Mouse (Mus musculus): ENCODE results near the gene Vsig1. TPM values are rescaled to one million over a fixed set of nuclear protein-coding genes. Genes with fewer than 3 reads are reported as not detected.

The Vsig1 gene
- polyA plus RNA-seq (2014; fragmentation: Nextera tagmentation; extraction: Ambion mirVana), result not detected in 2 replicates

GRCm38 (mm10) chrX:140907360-140907759 lies at the start of gene Vsig1:
TSS of gene Vsig1 (plus strand) at chrX:140907608.
- Histone ChIP-seq H3K27ac (replicated peaks in 1 of 2; ENCODE audit: control insufficient read depth in 1 of 2, insufficient read depth in 1 of 2, low read depth in 2 of 2, low read length in 2 of 2) (no peak within 1 kb of the TSS), H3K4me3 (ENCODE audit: control insufficient read depth in 1 of 2, insufficient read depth in 1 of 2, low read depth in 1 of 2, low read length in 2 of 2) (no peak within 1 kb of the TSS), H3K9me3 (ENCODE audit: control insufficient read depth, low read length) (no peaks in the 10 kb centered on the region), H3K9ac (ENCODE audit: low read length) (no peak within 1 kb of the TSS), H3K4me2 (ENCODE audit: low read length) (no peak within 1 kb of the TSS), H3K4me1 (ENCODE audit: control insufficient read depth in 2 of 2, insufficient read depth in 2 of 2, low read length in 2 of 2) (no peaks in the 10 kb centered on the region), H3K27me3 (ENCODE audit: control insufficient read depth, insufficient read depth, low read length) (peaks cover 4% of the 10 kb centered on the region; the same call in 1 of the 2 replicates), H3K36me3 (ENCODE audit: control insufficient read depth, insufficient read depth, low read length) (no peaks in the 10 kb centered on the region)
- ATAC-seq (ENCODE audit: insufficient number of reproducible peaks, insufficient read depth, low FRiP score, low read depth), result no peak
- 68% methylated on average over 7 of the region's 7 CpGs for WGBS

DNA sequence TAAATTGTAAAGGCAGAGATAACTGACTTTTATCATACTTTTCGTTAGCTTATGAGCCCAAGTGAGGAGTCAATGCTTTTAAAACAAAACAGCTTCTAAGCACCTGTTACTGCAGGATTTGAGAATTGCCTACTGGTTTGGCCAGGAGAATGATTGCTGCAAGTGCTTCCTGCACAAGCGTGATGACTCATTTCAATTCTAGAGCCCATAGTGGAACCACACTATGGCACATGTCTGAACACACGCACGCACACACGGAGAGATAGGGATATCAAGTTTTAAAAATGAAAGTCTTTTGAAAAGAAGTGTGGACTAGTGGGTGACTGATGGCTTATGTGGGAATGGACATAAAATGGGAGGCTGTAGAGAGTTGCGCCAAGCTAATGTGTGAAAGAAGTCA lies 44.6 kb upstream of the Vsig1 start:
- ATAC-seq (ENCODE audit: insufficient number of reproducible peaks, insufficient read depth, low FRiP score, low read depth), result no peak
- no peaks in the 10 kb centered on the region for H3K9me3 ChIP-seq (ENCODE audit: control insufficient read depth, low read length)
- H3K36me3 ChIP-seq (ENCODE audit: control insufficient read depth, insufficient read depth, low read length), result no peaks in the 10 kb centered on the region
- H3K27me3 ChIP-seq (ENCODE audit: control insufficient read depth, insufficient read depth, low read length), result peaks cover 3% of the 10 kb centered on the region; the same call in 1 of the 2 replicates
- no peaks in the 10 kb centered on the region for H3K4me1 ChIP-seq (ENCODE audit: control insufficient read depth in 2 of 2, insufficient read depth in 2 of 2, low read length in 2 of 2)
- WGBS, result 80% methylated on average over 6 of the region's 6 CpGs
- no peak overlapping the region for H3K4me3 ChIP-seq (ENCODE audit: control insufficient read depth in 1 of 2, insufficient read depth in 1 of 2, low read depth in 1 of 2, low read length in 2 of 2)
- H3K4me2 ChIP-seq (ENCODE audit: low read length), result no peak overlapping the region
- H3K9ac ChIP-seq (ENCODE audit: low read length), result no peak overlapping the region
- no peak overlapping the region for H3K27ac ChIP-seq (replicated peaks in 1 of 2; ENCODE audit: control insufficient read depth in 1 of 2, insufficient read depth in 1 of 2, low read depth in 2 of 2, low read length in 2 of 2)

GRCm38 (mm10) chrX:140863431-140863830 lies 44.0 kb upstream of the Vsig1 start:
- Histone ChIP-seq H3K36me3 (ENCODE audit: control insufficient read depth, insufficient read depth, low read length) (no peaks in the 10 kb centered on the region), H3K9me3 (ENCODE audit: control insufficient read depth, low read length) (no peaks in the 10 kb centered on the region), H3K4me3 (ENCODE audit: control insufficient read depth in 1 of 2, insufficient read depth in 1 of 2, low read depth in 1 of 2, low read length in 2 of 2) (no peak overlapping the region), H3K27me3 (ENCODE audit: control insufficient read depth, insufficient read depth, low read length) (peaks cover 3% of the 10 kb centered on the region; the same call in 1 of the 2 replicates), H3K27ac (replicated peaks in 1 of 2; ENCODE audit: control insufficient read depth in 1 of 2, insufficient read depth in 1 of 2, low read depth in 2 of 2, low read length in 2 of 2) (no peak overlapping the region), H3K4me2 (ENCODE audit: low read length) (no peak overlapping the region), H3K4me1 (ENCODE audit: control insufficient read depth in 2 of 2, insufficient read depth in 2 of 2, low read length in 2 of 2) (no peaks in the 10 kb centered on the region), H3K9ac (ENCODE audit: low read length) (no peak overlapping the region)
- 75% methylated on average over 4 of the region's 4 CpGs for WGBS
- no peak for ATAC-seq (ENCODE audit: insufficient number of reproducible peaks, insufficient read depth, low FRiP score, low read depth)

GRCm38 (mm10) chrX:140887193-140887592 lies 20.2 kb upstream of the Vsig1 start:
- no peak for ATAC-seq (ENCODE audit: insufficient number of reproducible peaks, insufficient read depth, low FRiP score, low read depth)
- Histone ChIP-seq H3K4me2 (ENCODE audit: low read length) (no peak overlapping the region), H3K9me3 (ENCODE audit: control insufficient read depth, low read length) (no peaks in the 10 kb centered on the region), H3K36me3 (ENCODE audit: control insufficient read depth, insufficient read depth, low read length) (no peaks in the 10 kb centered on the region), H3K4me1 (ENCODE audit: control insufficient read depth in 2 of 2, insufficient read depth in 2 of 2, low read length in 2 of 2) (no peaks in the 10 kb centered on the region; a peak in 1 of 4 replicates), H3K9ac (ENCODE audit: low read length) (no peak overlapping the region), H3K27me3 (ENCODE audit: control insufficient read depth, insufficient read depth, low read length) (no peaks in the 10 kb centered on the region), H3K4me3 (ENCODE audit: control insufficient read depth in 1 of 2, insufficient read depth in 1 of 2, low read depth in 1 of 2, low read length in 2 of 2) (no peak overlapping the region), H3K27ac (replicated peaks in 1 of 2; ENCODE audit: control insufficient read depth in 1 of 2, insufficient read depth in 1 of 2, low read depth in 2 of 2, low read length in 2 of 2) (no peak overlapping the region)
- 70% methylated on average over 2 of the region's 2 CpGs for WGBS

GRCm38 (mm10) chrX:140891796-140892195 lies 15.6 kb upstream of the Vsig1 start:
- Histone ChIP-seq H3K4me3 (ENCODE audit: control insufficient read depth in 1 of 2, insufficient read depth in 1 of 2, low read depth in 1 of 2, low read length in 2 of 2) (no peak overlapping the region), H3K36me3 (ENCODE audit: control insufficient read depth, insufficient read depth, low read length) (no peaks in the 10 kb centered on the region), H3K27ac (replicated peaks in 1 of 2; ENCODE audit: control insufficient read depth in 1 of 2, insufficient read depth in 1 of 2, low read depth in 2 of 2, low read length in 2 of 2) (no peak overlapping the region), H3K9ac (ENCODE audit: low read length) (no peak overlapping the region), H3K4me2 (ENCODE audit: low read length) (no peak overlapping the region), H3K4me1 (ENCODE audit: control insufficient read depth in 2 of 2, insufficient read depth in 2 of 2, low read length in 2 of 2) (no peaks in the 10 kb centered on the region), H3K27me3 (ENCODE audit: control insufficient read depth, insufficient read depth, low read length) (no peaks in the 10 kb centered on the region), H3K9me3 (ENCODE audit: control insufficient read depth, low read length) (no peaks in the 10 kb centered on the region)
- ATAC-seq (ENCODE audit: insufficient number of reproducible peaks, insufficient read depth, low FRiP score, low read depth), result no peak
- WGBS, result 71% methylated on average over 4 of the region's 4 CpGs

DNA sequence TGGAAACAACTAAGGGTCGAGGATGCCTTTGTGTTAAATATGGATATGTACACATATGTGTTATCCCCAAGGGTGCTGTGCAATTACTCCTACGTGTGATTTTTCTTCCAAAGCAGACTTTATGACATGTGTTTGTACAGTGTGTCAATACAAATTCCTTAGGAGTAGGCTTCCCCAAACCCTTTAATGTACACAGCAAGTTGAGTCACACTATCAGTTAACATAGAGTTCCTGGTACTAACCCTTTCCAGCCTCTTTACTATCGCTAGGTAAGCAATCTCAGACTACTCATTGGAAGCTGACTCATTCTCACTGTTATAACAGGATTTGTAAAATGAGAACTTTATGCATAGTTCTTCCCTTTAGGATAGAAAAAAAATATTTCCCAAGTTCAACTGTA lies 3.9 kb upstream of the Vsig1 start:
- H3K9me3 ChIP-seq (ENCODE audit: control insufficient read depth, low read length), result no peaks in the 10 kb centered on the region
- H3K9ac ChIP-seq (ENCODE audit: low read length), result no peak overlapping the region
- no peak overlapping the region for H3K4me2 ChIP-seq (ENCODE audit: low read length)
- H3K4me1 ChIP-seq (ENCODE audit: control insufficient read depth in 2 of 2, insufficient read depth in 2 of 2, low read length in 2 of 2), result no peaks in the 10 kb centered on the region
- peaks cover 4% of the 10 kb centered on the region; the same call in 1 of the 2 replicates for H3K27me3 ChIP-seq (ENCODE audit: control insufficient read depth, insufficient read depth, low read length)
- 74% methylated on average over 3 of the region's 3 CpGs for WGBS
- H3K4me3 ChIP-seq (ENCODE audit: control insufficient read depth in 1 of 2, insufficient read depth in 1 of 2, low read depth in 1 of 2, low read length in 2 of 2), result no peak overlapping the region
- H3K36me3 ChIP-seq (ENCODE audit: control insufficient read depth, insufficient read depth, low read length), result no peaks in the 10 kb centered on the region
- H3K27ac ChIP-seq (replicated peaks in 1 of 2; ENCODE audit: control insufficient read depth in 1 of 2, insufficient read depth in 1 of 2, low read depth in 2 of 2, low read length in 2 of 2), result no peak overlapping the region
- ATAC-seq (ENCODE audit: insufficient number of reproducible peaks, insufficient read depth, low FRiP score, low read depth), result no peak

GRCm38 (mm10) chrX:140921321-140921720 lies 13.9 kb downstream of the Vsig1 start:
- WGBS, result 76% methylated on average over 6 of the region's 6 CpGs

GRCm38 (mm10) chrX:140932066-140932465 lies 24.7 kb downstream of the Vsig1 start:
- Histone ChIP-seq H3K27me3 (ENCODE audit: control insufficient read depth, insufficient read depth, low read length) (no peaks in the 10 kb centered on the region), H3K36me3 (ENCODE audit: control insufficient read depth, insufficient read depth, low read length) (no peaks in the 10 kb centered on the region), H3K4me1 (ENCODE audit: control insufficient read depth in 2 of 2, insufficient read depth in 2 of 2, low read length in 2 of 2) (peaks cover 0 to 2% of the 10 kb centered on the region in 2 experiments; a peak in 1 of 4 replicates), H3K9ac (ENCODE audit: low read length) (no peak overlapping the region), H3K4me2 (ENCODE audit: low read length) (no peak overlapping the region), H3K4me3 (ENCODE audit: control insufficient read depth in 1 of 2, insufficient read depth in 1 of 2, low read depth in 1 of 2, low read length in 2 of 2) (no peak overlapping the region), H3K27ac (replicated peaks in 1 of 2; ENCODE audit: control insufficient read depth in 1 of 2, insufficient read depth in 1 of 2, low read depth in 2 of 2, low read length in 2 of 2) (no peak overlapping the region), H3K9me3 (ENCODE audit: control insufficient read depth, low read length) (no peaks in the 10 kb centered on the region)
- no peak for ATAC-seq (ENCODE audit: insufficient number of reproducible peaks, insufficient read depth, low FRiP score, low read depth)
- 61% methylated on average over 3 of the region's 3 CpGs for WGBS

More at GRCm38 (mm10) chrX:140921321-140921720, 13.9 kb downstream of the Vsig1 start:
- H3K4me3 ChIP-seq (ENCODE audit: control insufficient read depth in 1 of 2, insufficient read depth in 1 of 2, low read depth in 1 of 2, low read length in 2 of 2), result no peak overlapping the region
- H3K4me2 ChIP-seq (ENCODE audit: low read length), result no peak overlapping the region
- H3K4me1 ChIP-seq (ENCODE audit: control insufficient read depth in 2 of 2, insufficient read depth in 2 of 2, low read length in 2 of 2), result no peaks in the 10 kb centered on the region
- no peak overlapping the region for H3K27ac ChIP-seq (replicated peaks in 1 of 2; ENCODE audit: control insufficient read depth in 1 of 2, insufficient read depth in 1 of 2, low read depth in 2 of 2, low read length in 2 of 2)
- H3K9ac ChIP-seq (ENCODE audit: low read length), result no peak overlapping the region
- no peaks in the 10 kb centered on the region for H3K9me3 ChIP-seq (ENCODE audit: control insufficient read depth, low read length)
- no peaks in the 10 kb centered on the region for H3K27me3 ChIP-seq (ENCODE audit: control insufficient read depth, insufficient read depth, low read length)
- no peaks in the 10 kb centered on the region for H3K36me3 ChIP-seq (ENCODE audit: control insufficient read depth, insufficient read depth, low read length)
- ATAC-seq (ENCODE audit: insufficient number of reproducible peaks, insufficient read depth, low FRiP score, low read depth), result no peak

Measured in heart, embryonic 14.5 days (tissue).